Mouse (Mus musculus) limb, embryonic 13.5 days (tissue): ENCODE measurements at regions not wholly inside any gene's neighbourhood (a gene's known extent, or its start where the extent isn't known, plus 50 kb on each side); places are given as distances from the start of the nearest gene placed in this dataset.

Experiments used
- ATAC-seq: fragments of 200-750 bp; cut with Nextera tagmentation; 2 replicates; pipeline ENCODE4 v1.8.0; 2017; ENCODE audit warnings: low read depth, moderate number of reproducible peaks, moderate TSS enrichment; ENCODE audit not compliant: low FRiP score
- H3K27ac ChIP-seq: fragments of 300-500 bp; sonication (generic); 2 replicates; pipeline ENCODE4 v1.5.1; 2015; ENCODE audit warnings: inconsistent platforms, mild to moderate bottlenecking, moderate library complexity
- H3K27me3 ChIP-seq: fragments of 300-500 bp; sonication (generic); 2 replicates; pipeline ENCODE4 v1.6.1; 2015; ENCODE audit warnings: mild to moderate bottlenecking, inconsistent platforms
- H3K36me3 ChIP-seq: fragments of 300-500 bp; sonication (generic); 2 replicates; pipeline ENCODE4 v1.6.1; 2015; ENCODE audit warnings: inconsistent platforms, mild to moderate bottlenecking, moderate library complexity
- H3K4me1 ChIP-seq: fragments of 300-500 bp; sonication (generic); 2 replicates; pipeline ENCODE4 v1.6.1; 2015; ENCODE audit warnings: inconsistent platforms
- H3K4me2 ChIP-seq: fragments of 300-500 bp; sonication (generic); replicated peaks from 2 replicates; pipeline ENCODE4 v1.6.1; 2015; ENCODE audit warnings: inconsistent platforms, mild to moderate bottlenecking, moderate library complexity
- H3K4me3 ChIP-seq: fragments of 300-500 bp; sonication (generic); 2 replicates; pipeline ENCODE4 v1.5.1; 2015; ENCODE audit warnings: moderate library complexity, mild to moderate bottlenecking, inconsistent platforms
- H3K9ac ChIP-seq: fragments of 300-500 bp; sonication (generic); 2 replicates; pipeline ENCODE4 v1.6.1; 2015; ENCODE audit warnings: mild to moderate bottlenecking, inconsistent platforms
- H3K9me3 ChIP-seq: fragments of 300-500 bp; sonication (generic); 2 replicates; pipeline ENCODE4 v1.6.1; 2016; ENCODE audit warnings: inconsistent platforms
- WGBS: fragments of 180-500 bp; shearing (Covaris S2); methylation state at CpG from one replicate; pipeline ENCODE4 v1.1.7; 2015; 5-methylcytosine and 5-hydroxymethylcytosine counted together

DNA sequence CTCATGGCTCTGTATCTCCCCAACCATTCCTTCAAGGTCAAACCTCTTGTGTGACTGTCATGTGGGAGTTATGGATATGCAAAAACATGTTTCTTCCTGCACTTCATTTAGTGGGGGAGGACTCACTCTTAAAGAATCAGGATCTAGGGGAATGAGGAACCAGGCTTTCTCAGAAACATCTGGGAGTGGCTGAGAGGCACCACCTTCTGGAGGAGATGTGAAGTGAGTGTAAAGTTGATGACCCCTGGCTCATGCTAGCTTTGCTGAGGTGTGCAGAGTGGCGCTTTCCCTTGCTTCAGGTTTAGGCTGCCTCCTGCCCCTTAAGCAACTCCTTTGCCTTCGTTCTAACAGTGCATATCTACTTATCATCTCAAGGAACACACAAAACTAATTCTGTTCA is 119.6 kb upstream of the Rnd3 start:
- Histone ChIP-seq H3K9me3 (no peaks in the 10 kb centered on the region), H3K27me3 (no peaks in the 10 kb centered on the region), H3K36me3 (no peaks in the 10 kb centered on the region), H3K4me1 (peaks cover 19% of the 10 kb centered on the region), H3K27ac (peak overlapping the region; percentile 44; the same call in 1 of the 2 replicates), H3K4me3 (no peak overlapping the region), H3K4me2 (no peak overlapping the region), H3K9ac (no peak overlapping the region)
- ATAC-seq: no peak
- 40% methylated on average over 2 of the region's 2 CpGs for WGBS

GRCm38 (mm10) chr2:51267662-51268061 is 118.8 kb upstream of the Rnd3 start:
- Histone ChIP-seq H3K4me3 (no peak overlapping the region), H3K27me3 (no peaks in the 10 kb centered on the region), H3K9me3 (no peaks in the 10 kb centered on the region), H3K36me3 (no peaks in the 10 kb centered on the region), H3K9ac (no peak overlapping the region), H3K4me1 (peaks cover 17% of the 10 kb centered on the region), H3K4me2 (peak overlapping the region; percentile 15), H3K27ac (no peak overlapping the region)
- WGBS: 2% methylated on average over 5 of the region's 5 CpGs
- peak; percentile 87 for ATAC-seq

GRCm38 (mm10) chr2:51262506-51262905 is 113.6 kb upstream of the Rnd3 start:
- Histone ChIP-seq H3K27me3 (no peaks in the 10 kb centered on the region), H3K4me1 (peaks cover 6% of the 10 kb centered on the region), H3K4me3 (no peak overlapping the region), H3K9me3 (no peaks in the 10 kb centered on the region), H3K36me3 (no peaks in the 10 kb centered on the region), H3K4me2 (no peak overlapping the region), H3K27ac (no peak overlapping the region), H3K9ac (no peak overlapping the region)
- WGBS: 88% methylated on average over 1 of the region's 1 CpGs
- ATAC-seq: no peak

GRCm38 (mm10) chr2:51250798-51251197 is 101.9 kb upstream of the Rnd3 start:
- H3K9me3 ChIP-seq: no peaks in the 10 kb centered on the region
- no peak overlapping the region for H3K9ac ChIP-seq
- no peak overlapping the region for H3K4me3 ChIP-seq
- H3K36me3 ChIP-seq: no peaks in the 10 kb centered on the region
- H3K4me2 ChIP-seq: no peak overlapping the region
- no peaks in the 10 kb centered on the region for H3K27me3 ChIP-seq
- ATAC-seq: no peak; the same call in 1 of the 2 replicates
- H3K27ac ChIP-seq: no peak overlapping the region
- H3K4me1 ChIP-seq: peaks cover 6% of the 10 kb centered on the region; the same call in 1 of the 2 replicates
- WGBS: 45% methylated on average over 6 of the region's 6 CpGs

DNA sequence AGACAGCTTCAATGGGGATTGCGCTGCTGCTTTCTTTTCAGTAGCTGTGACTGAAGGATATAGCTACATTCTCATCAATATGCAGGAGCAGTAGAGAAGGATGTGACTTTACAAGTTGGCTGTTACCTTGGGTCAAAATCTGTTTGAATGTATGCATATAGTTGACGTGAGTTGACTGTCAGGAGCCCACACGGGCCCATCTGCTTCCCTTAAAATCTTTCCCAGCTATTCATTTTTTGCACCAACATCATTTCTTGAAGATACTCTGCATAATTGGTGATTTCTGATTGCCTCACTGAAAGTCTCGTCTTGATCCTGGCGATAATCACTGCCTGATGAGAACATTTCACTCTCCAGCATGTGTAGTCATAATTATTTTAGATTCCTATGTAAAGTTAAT is 92.7 kb upstream of the Rnd3 start:
- WGBS: 74% methylated on average over 5 of the region's 5 CpGs
- Histone ChIP-seq H3K27me3 (peaks cover 8% of the 10 kb centered on the region; the same call in 1 of the 2 replicates), H3K27ac (no peak overlapping the region), H3K4me1 (peaks cover 20% of the 10 kb centered on the region), H3K4me3 (no peak overlapping the region), H3K9me3 (no peaks in the 10 kb centered on the region), H3K9ac (no peak overlapping the region), H3K4me2 (no peak overlapping the region), H3K36me3 (no peaks in the 10 kb centered on the region)
- no peak for ATAC-seq

- whole genome bisulfite sequencing: 89% methylated on average over 1 of the region's 1 CpGs
- peaks cover 23% of the 10 kb centered on the region for H3K4me1 ChIP-seq
- H3K36me3 ChIP-seq: no peaks in the 10 kb centered on the region
- no peak overlapping the region for H3K9ac ChIP-seq
- no peak overlapping the region for H3K27ac ChIP-seq
- H3K9me3 ChIP-seq: no peaks in the 10 kb centered on the region
- no peak overlapping the region for H3K4me3 ChIP-seq
- H3K27me3 ChIP-seq: peaks cover 8% of the 10 kb centered on the region; the same call in 1 of the 2 replicates
- no peak for ATAC-seq
- H3K4me2 ChIP-seq: no peak overlapping the region
These were observed 91.1 kb upstream of the Rnd3 start for GRCm38 (mm10) chr2:51240000-51240399.

DNA sequence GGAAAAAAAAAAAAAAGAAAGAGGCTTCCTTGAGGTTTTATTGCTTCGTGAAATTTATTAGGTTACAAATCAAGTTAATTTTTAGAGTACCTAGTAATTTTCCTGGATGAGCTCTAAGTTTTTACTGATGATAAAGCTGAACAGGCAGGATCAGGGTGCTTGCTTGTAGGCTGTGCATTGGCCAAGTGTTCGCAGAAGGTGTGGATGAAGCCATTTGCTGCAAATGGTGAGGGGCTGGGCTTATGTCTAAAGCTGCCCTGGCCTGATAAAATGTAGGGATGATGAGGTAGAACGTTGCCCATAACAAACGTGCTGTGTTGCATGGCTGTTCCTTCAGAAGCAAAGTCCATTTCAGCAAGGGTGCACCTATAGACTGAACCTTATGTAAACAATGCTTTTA is 90.1 kb upstream of the Rnd3 start:
- Histone ChIP-seq H3K9me3 (no peaks in the 10 kb centered on the region), H3K36me3 (no peaks in the 10 kb centered on the region), H3K4me3 (no peak overlapping the region; the same call in 1 of the 2 replicates), H3K4me1 (peaks cover 32% of the 10 kb centered on the region), H3K4me2 (peak overlapping the region; percentile 57), H3K27ac (0 out of 2 replicates have a peak overlapping the region, but pooled peaks have one; percentile 48), H3K27me3 (peaks cover 8% of the 10 kb centered on the region; the same call in 1 of the 2 replicates), H3K9ac (no peak overlapping the region)
- WGBS: 8% methylated on average over 4 of the region's 4 CpGs
- peak; percentile 54 for ATAC-seq

- Histone ChIP-seq H3K27ac (peak overlapping the region; percentile 28; the same call in 1 of the 2 replicates), H3K4me3 (peak overlapping the region; percentile 15; the same call in 1 of the 2 replicates), H3K9me3 (no peaks in the 10 kb centered on the region), H3K36me3 (no peaks in the 10 kb centered on the region), H3K4me1 (peaks cover 36% of the 10 kb centered on the region), H3K4me2 (peak overlapping the region; percentile 57), H3K9ac (no peak overlapping the region), H3K27me3 (peaks cover 8% of the 10 kb centered on the region; the same call in 1 of the 2 replicates)
- peak; percentile 85 for ATAC-seq
- WGBS: 2% methylated on average over 16 of the region's 16 CpGs
These were observed 89.4 kb upstream of the Rnd3 start for GRCm38 (mm10) chr2:51238131-51238931.

DNA sequence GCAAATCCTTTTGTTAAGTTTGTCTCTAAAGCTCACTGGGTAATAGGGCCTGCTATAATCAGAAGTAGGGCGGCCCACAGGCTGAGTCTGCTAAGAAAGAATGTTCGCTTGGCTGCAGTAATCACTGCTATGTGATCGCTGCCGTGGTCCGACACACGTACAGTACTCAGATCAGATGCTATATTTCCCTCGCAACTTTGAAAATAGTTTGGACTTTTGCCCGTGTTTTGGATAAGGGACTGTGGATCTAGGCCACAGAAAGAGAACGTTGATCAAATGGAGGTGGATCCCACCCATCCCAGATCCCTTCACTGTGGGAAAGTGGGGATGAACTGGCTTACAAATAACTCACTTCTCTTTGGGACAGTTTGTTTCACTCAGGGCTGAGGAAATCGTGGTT is 88.5 kb upstream of the Rnd3 start:
- peak overlapping the region; percentile 39; the same call in 1 of the 2 replicates for H3K27ac ChIP-seq
- H3K4me1 ChIP-seq: peaks cover 36% of the 10 kb centered on the region
- H3K4me3 ChIP-seq: no peak overlapping the region
- ATAC-seq: no peak
- 0 out of 2 replicates have a peak overlapping the region, but pooled peaks have one; percentile 0 for H3K4me2 ChIP-seq
- H3K9me3 ChIP-seq: no peaks in the 10 kb centered on the region
- H3K36me3 ChIP-seq: no peaks in the 10 kb centered on the region
- peaks cover 8% of the 10 kb centered on the region; the same call in 1 of the 2 replicates for H3K27me3 ChIP-seq
- H3K9ac ChIP-seq: no peak overlapping the region
- WGBS: 47% methylated on average over 10 of the region's 10 CpGs

DNA sequence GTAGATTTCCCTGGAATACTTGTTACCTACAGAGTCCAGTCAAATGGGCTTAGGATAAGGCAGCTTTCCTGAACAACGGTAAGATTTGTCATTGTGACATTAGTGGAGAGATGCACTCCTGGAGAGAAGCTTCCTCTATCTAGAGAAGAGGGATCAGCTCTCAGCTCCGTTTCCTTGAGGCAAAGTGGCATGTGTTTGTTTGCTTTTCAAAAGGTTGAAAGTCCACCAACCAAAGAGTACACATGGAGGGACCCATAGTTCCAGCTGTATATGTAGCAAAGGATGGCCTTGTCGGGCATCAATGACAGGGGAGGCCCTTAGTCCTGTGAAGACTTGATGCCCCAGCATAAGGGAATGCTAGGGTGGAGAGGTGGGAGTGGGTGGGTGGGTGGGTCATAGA is 87.9 kb upstream of the Rnd3 start:
- 78% methylated on average over 3 of the region's 3 CpGs for WGBS
- Histone ChIP-seq H3K4me2 (no peak overlapping the region), H3K4me3 (no peak overlapping the region), H3K36me3 (no peaks in the 10 kb centered on the region), H3K4me1 (peaks cover 36% of the 10 kb centered on the region), H3K27me3 (peaks cover 8% of the 10 kb centered on the region; the same call in 1 of the 2 replicates), H3K9me3 (no peaks in the 10 kb centered on the region), H3K9ac (no peak overlapping the region), H3K27ac (no peak overlapping the region)
- ATAC-seq: no peak

DNA sequence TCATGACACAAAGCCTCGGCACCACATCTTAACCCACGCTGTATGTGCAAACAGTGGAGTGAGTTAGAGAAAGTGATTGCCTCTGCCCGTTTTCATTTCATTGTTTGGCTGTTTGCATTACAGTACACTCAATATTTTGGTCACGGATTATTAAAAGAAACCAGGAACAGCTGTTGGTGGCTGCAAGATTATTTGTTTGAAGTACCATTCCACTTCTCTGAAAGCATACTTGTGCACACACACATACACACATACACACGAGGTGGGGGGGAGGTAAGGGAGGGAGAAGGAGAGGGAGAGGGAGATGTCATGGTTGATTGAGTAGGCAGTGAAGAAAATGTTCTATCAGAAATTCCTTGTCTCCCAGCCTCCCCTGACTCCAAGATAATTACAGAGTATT is 85.5 kb upstream of the Rnd3 start:
- Histone ChIP-seq H3K4me2 (no peak overlapping the region), H3K4me3 (no peak overlapping the region), H3K27me3 (no peaks in the 10 kb centered on the region), H3K36me3 (no peaks in the 10 kb centered on the region), H3K27ac (no peak overlapping the region), H3K9ac (no peak overlapping the region), H3K4me1 (peaks cover 33% of the 10 kb centered on the region), H3K9me3 (no peaks in the 10 kb centered on the region)
- 41% methylated on average over 5 of the region's 5 CpGs for WGBS
- no peak for ATAC-seq

- WGBS: 58% methylated on average over 1 of the region's 1 CpGs
- H3K27ac ChIP-seq: no peak overlapping the region
- no peaks in the 10 kb centered on the region for H3K36me3 ChIP-seq
- no peak overlapping the region for H3K4me2 ChIP-seq
- no peak for ATAC-seq
- no peak overlapping the region for H3K9ac ChIP-seq
- H3K27me3 ChIP-seq: no peaks in the 10 kb centered on the region
- H3K9me3 ChIP-seq: no peaks in the 10 kb centered on the region
- no peak overlapping the region for H3K4me3 ChIP-seq
- H3K4me1 ChIP-seq: peaks cover 19% of the 10 kb centered on the region
These were observed 73.9 kb upstream of the Rnd3 start for GRCm38 (mm10) chr2:51222851-51223250.
